10 mouse cellular contexts compared by ENCODE assay signal in genomic region chr1:169462386-169463115, GRCm38 (mm10).
DNase-seq lines count a peak whose midpoint lies in the region; ATAC-seq lines count a peak whose summit lies in the region.
"Had no signal": no experiment of that assay in that cellular context is flagged by ENCODE, and none has a peak within 500 bp of the region (broad histone marks: within the 10 kb centered on the region; RNA-seq: fewer than 3 reads in every experiment).

No protein-coding gene starts in this region.

- H3K4me1 ChIP-seq in forebrain, embryonic 15.5 days, result peaks cover 17% of the 10 kb centered on the region
- peaks cover 13% of the 10 kb centered on the region for H3K4me1 ChIP-seq in forebrain, embryonic 10.5 days

- H3K36me3 ChIP-seq in forebrain, embryonic 15.5 days, result no peaks in the 10 kb centered on the region
- no peaks in the 10 kb centered on the region for H3K36me3 ChIP-seq in forebrain, embryonic 10.5 days (replicated peaks)

- peak overlapping the region; percentile 20; the same call in 1 of the 2 replicates for H3K4me2 ChIP-seq in forebrain, embryonic 15.5 days (replicated peaks)

- peak overlapping the region; percentile 83 for H3K27ac ChIP-seq in forebrain, embryonic 15.5 days (replicated peaks)
- H3K27ac ChIP-seq in forebrain, embryonic 10.5 days, result no peak overlapping the region

- no peak overlapping the region; the same call in 1 of the 2 replicates for H3K9ac ChIP-seq in forebrain, embryonic 15.5 days (replicated peaks)

- no peaks in the 10 kb centered on the region for H3K27me3 ChIP-seq in forebrain, embryonic 15.5 days
- no peaks in the 10 kb centered on the region for H3K27me3 ChIP-seq in forebrain, embryonic 10.5 days (ENCODE audit: poor library complexity, severe bottlenecking)

- no peaks in the 10 kb centered on the region for H3K9me3 ChIP-seq in forebrain, embryonic 15.5 days
- H3K9me3 ChIP-seq in forebrain, embryonic 10.5 days, result no peaks in the 10 kb centered on the region

- DNase-seq in forebrain, embryonic 10.5 days (ENCODE audit: extremely low spot score, low spot score), result no peak
- peak; percentile 67 to 68 for DNase-seq in cerebellum, postnatal 36 days
- DNase-seq in layer of hippocampus, postnatal 10 days (ENCODE audit: low spot score in 2 of 2), result peak; percentile 89 to 90
- peak; percentile 80 for DNase-seq in right cerebral cortex, adult 18-20 months
- DNase-seq in Muller cell, postnatal 12 days (ENCODE audit: inconsistent ontology term), result no peak
- DNase-seq in embryo, embryonic 10 days (ENCODE audit: low spot score), result no peak
- no peak for DNase-seq in urinary bladder, adult 18-20 months (ENCODE audit: low spot score in 2 of 2)
- DNase-seq: gastrocnemius, postnatal 10 days; liver had no signal

- 48% methylated on average over 15 of the region's 15 CpGs for WGBS in forebrain, embryonic 15.5 days
- 89% methylated on average over 15 of the region's 15 CpGs for WGBS in forebrain, embryonic 10.5 days

- peak; percentile 81 for ATAC-seq in forebrain, embryonic 15.5 days (replicated peaks)

- no peak overlapping the region for H3K4me3 ChIP-seq in forebrain, embryonic 15.5 days
- H3K4me3 ChIP-seq in forebrain, embryonic 10.5 days, result no peak overlapping the region

Comparison
In these comparisons a context has a peak if more than half of its experiments do, and no peak if none do; other contexts are left out.
1. DNase-seq: peak in cerebellum, postnatal 36 days (2 of 2), layer of hippocampus, postnatal 10 days (2 of 2) and right cerebral cortex, adult 18-20 months (single experiment); none in forebrain, embryonic 10.5 days (single experiment), Muller cell, postnatal 12 days (single experiment), embryo, embryonic 10 days (single experiment) and urinary bladder, adult 18-20 months (0 of 2).